9 mouse cellular contexts compared by ENCODE assay signal in genomic region chr1:90335001-90335747, GRCm38 (mm10).
DNase-seq lines count a peak whose midpoint lies in the region; ATAC-seq and TF ChIP-seq lines count a peak whose summit lies in the region.
"Had no signal": no experiment of that assay in that cellular context is flagged by ENCODE, and none has a peak within 500 bp of the region (broad histone marks: within the 10 kb centered on the region; RNA-seq: fewer than 3 reads in every experiment).

No protein-coding gene starts in this region.

- no peak for TF ChIP-seq POLR2A in limb, embryonic 14.5 days (IDR thresholded peaks at IDR 0.05; ENCODE audit: borderline replicate concordance, extremely low read depth, insufficient read depth, insufficient read length)

- no peaks in the 10 kb centered on the region for H3K9me3 ChIP-seq in heart, embryonic 10.5 days
- no peaks in the 10 kb centered on the region for H3K9me3 ChIP-seq in hindbrain, embryonic 11.5 days (ENCODE audit: control insufficient read depth, low read length)
- no peaks in the 10 kb centered on the region for H3K9me3 ChIP-seq in limb, embryonic 14.5 days (ENCODE audit: control insufficient read depth, low read length)
- H3K9me3 ChIP-seq: neural tube, embryonic 12.5 days had no signal

- H3K27me3 ChIP-seq in heart, embryonic 10.5 days (ENCODE audit: insufficient read depth, poor library complexity, severe bottlenecking), result 0 out of 2 replicates have a peak, but pooled peaks cover 12% of the 10 kb centered on the region
- H3K27me3 ChIP-seq in hindbrain, embryonic 11.5 days (ENCODE audit: control insufficient read depth, insufficient read depth, low read length), result no peaks in the 10 kb centered on the region
- H3K27me3 ChIP-seq in limb, embryonic 14.5 days (ENCODE audit: control insufficient read depth, insufficient read depth, low read length), result no peaks in the 10 kb centered on the region
- H3K27me3 ChIP-seq: neural tube, embryonic 12.5 days had no signal

- H3K4me1 ChIP-seq in heart, embryonic 10.5 days, result peaks cover 13% of the 10 kb centered on the region; the same call in 1 of the 2 replicates
- peaks cover 3% of the 10 kb centered on the region; the same call in 1 of the 2 replicates for H3K4me1 ChIP-seq in hindbrain, embryonic 11.5 days (replicated peaks; ENCODE audit: control insufficient read depth, insufficient read depth, low read length)
- peaks cover 30% of the 10 kb centered on the region for H3K4me1 ChIP-seq in limb, embryonic 14.5 days (ENCODE audit: control insufficient read depth, insufficient read depth, low read length)

- no peak overlapping the region for H3K27ac ChIP-seq in heart, embryonic 10.5 days
- H3K27ac ChIP-seq in hindbrain, embryonic 11.5 days (ENCODE audit: low read depth, low read length), result no peak overlapping the region
- no peak overlapping the region for H3K27ac ChIP-seq in limb, embryonic 14.5 days (replicated peaks; ENCODE audit: low read depth, low read length)
- H3K27ac ChIP-seq: neural tube, embryonic 12.5 days had no signal

- peak; percentile 95 for DNase-seq in heart, adult 11 months
- DNase-seq in heart, embryonic 10.5 days (ENCODE audit: low spot score), result no peak
- DNase-seq in embryo, embryonic 11.5 days (ENCODE audit: low read depth, low spot score), result peak; percentile 52
- peak; percentile 58 for DNase-seq in hindbrain, embryonic 11.5 days (ENCODE audit: low spot score)
- DNase-seq in limb, embryonic 14.5 days (ENCODE audit: low spot score), result peak; percentile 81
- DNase-seq in ovary, postnatal 36 days (ENCODE audit: low spot score), result peak; percentile 36
- DNase-seq in MN1 (ENCODE audit: low spot score), result no peak
- no peak for DNase-seq in frontal cortex, postnatal 36 days (ENCODE audit: low spot score in 2 of 2)

- no peaks in the 10 kb centered on the region for H3K36me3 ChIP-seq in heart, embryonic 10.5 days
- no peaks in the 10 kb centered on the region for H3K36me3 ChIP-seq in hindbrain, embryonic 11.5 days (ENCODE audit: control insufficient read depth, insufficient read depth, low read length)
- no peaks in the 10 kb centered on the region for H3K36me3 ChIP-seq in limb, embryonic 14.5 days (ENCODE audit: control insufficient read depth, insufficient read depth, low read length)
- H3K36me3 ChIP-seq: neural tube, embryonic 12.5 days had no signal

- H3K9ac ChIP-seq in hindbrain, embryonic 11.5 days (ENCODE audit: low read depth, low read length), result no peak overlapping the region
- no peak overlapping the region for H3K9ac ChIP-seq in limb, embryonic 14.5 days (ENCODE audit: low read depth, low read length, severe bottlenecking)
- H3K9ac ChIP-seq: neural tube, embryonic 12.5 days had no signal

- H3K4me2 ChIP-seq in hindbrain, embryonic 11.5 days (replicated peaks; ENCODE audit: low read depth, low read length), result no peak overlapping the region
- H3K4me2 ChIP-seq in limb, embryonic 14.5 days (replicated peaks; ENCODE audit: low read depth, low read length, severe bottlenecking), result peak overlapping the region; percentile 22; the same call in 1 of the 2 replicates
- H3K4me2 ChIP-seq: neural tube, embryonic 12.5 days had no signal

- 81% methylated on average over 25 of the region's 25 CpGs for WGBS in heart, embryonic 10.5 days
- whole genome bisulfite sequencing in hindbrain, embryonic 11.5 days, result 52% methylated on average over 25 of the region's 25 CpGs
- WGBS in limb, embryonic 14.5 days, result 34% methylated on average over 25 of the region's 25 CpGs

- 0 out of 2 replicates have a peak, but pooled peaks have one; percentile 43 for ATAC-seq in hindbrain, embryonic 11.5 days (ENCODE audit: low FRiP score)
- peak; percentile 85 for ATAC-seq in limb, embryonic 14.5 days (ENCODE audit: low FRiP score, low read depth)

- no peak overlapping the region for H3K4me3 ChIP-seq in heart, embryonic 10.5 days
- H3K4me3 ChIP-seq in hindbrain, embryonic 11.5 days (ENCODE audit: low read depth, low read length), result no peak overlapping the region
- no peak overlapping the region for H3K4me3 ChIP-seq in limb, embryonic 14.5 days (replicated peaks; ENCODE audit: low read length)
- H3K4me3 ChIP-seq: neural tube, embryonic 12.5 days had no signal

Comparison
In these comparisons a context has a peak if more than half of its experiments do, and no peak if none do; other contexts are left out.
1. DNase-seq: peak in heart, adult 11 months (single experiment), embryo, embryonic 11.5 days (single experiment), hindbrain, embryonic 11.5 days (single experiment), limb, embryonic 14.5 days (single experiment) and ovary, postnatal 36 days (single experiment); none in heart, embryonic 10.5 days (single experiment), MN1 (single experiment) and frontal cortex, postnatal 36 days (0 of 2).